Mouse (Mus musculus): ENCODE data around the gene Aldh1a2. TPM values are rescaled to one million over a fixed set of nuclear protein-coding genes. Genes with fewer than 3 reads are reported as not detected.

The Aldh1a2 gene
- total and polyA plus RNA-seq, 2 experiments from 2014 or later = 19.9 to 27.3 TPM

- H3K27ac ChIP-seq (ENCODE audit: low read depth, low read length) = no peak overlapping the region
- WGBS = 50% methylated on average over 2 of the region's 2 CpGs
- DNase-seq (ENCODE audit: low spot score) (no peak), ATAC-seq (ENCODE audit: low FRiP score) (no peak)
- no peak overlapping the region for H3K9ac ChIP-seq (replicated peaks; ENCODE audit: low read length, poor library complexity, severe bottlenecking)
- no peak for TF ChIP-seq CTCF (IDR thresholded peaks at IDR 0.05)
- no peak overlapping the region for H3K4me3 ChIP-seq (ENCODE audit: low read depth, low read length)
- no peaks in the 10 kb centered on the region for H3K9me3 ChIP-seq (ENCODE audit: low read length)
- H3K36me3 ChIP-seq (ENCODE audit: insufficient read depth, low read length) = no peaks in the 10 kb centered on the region
- H3K4me1 ChIP-seq (ENCODE audit: insufficient read depth, low read length) = no peaks in the 10 kb centered on the region
- no peak overlapping the region for H3K4me2 ChIP-seq (ENCODE audit: low read depth, low read length, poor library complexity, severe bottlenecking)
- peaks cover 12% of the 10 kb centered on the region for H3K27me3 ChIP-seq (ENCODE audit: insufficient read depth, low read length)
Observed at GRCm38 (mm10) chr9:71220401-71220800, 4.8 kb downstream of the Aldh1a2 start.

DNA sequence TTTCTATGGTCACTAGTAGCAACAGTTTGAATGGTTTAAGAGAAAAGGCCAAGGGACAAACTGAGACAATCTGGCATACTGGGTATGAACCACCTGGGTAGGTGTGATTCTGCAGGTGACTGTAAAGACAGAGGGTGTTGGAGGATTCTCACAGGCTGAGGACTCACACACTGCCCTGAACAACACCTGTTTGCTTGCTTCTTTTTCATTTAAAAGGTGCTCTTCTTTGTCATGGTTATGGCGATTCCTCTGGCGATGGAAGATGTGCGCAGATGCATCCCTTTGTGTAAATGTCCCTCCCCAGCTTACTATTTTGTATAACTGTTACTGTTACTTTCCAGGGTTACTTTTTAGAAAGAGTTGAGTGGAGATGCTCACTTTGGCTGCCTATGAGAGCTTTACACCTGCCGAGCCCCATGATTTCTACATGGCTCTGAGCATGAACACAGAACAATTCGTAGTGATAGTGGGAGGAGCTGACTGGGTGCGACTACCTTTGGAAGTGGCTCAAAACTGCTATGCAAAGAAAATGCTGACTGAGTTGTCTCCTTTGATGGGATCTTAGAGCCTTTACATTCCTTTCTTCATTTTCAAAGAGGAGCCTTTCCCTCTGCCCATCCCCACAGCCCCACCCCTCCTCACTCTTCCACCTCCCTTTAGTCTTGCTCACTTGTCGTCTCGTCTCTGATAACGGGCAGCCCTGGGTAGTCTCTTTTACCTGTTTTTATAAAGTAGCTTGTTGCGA, 11.8 kb downstream of the Aldh1a2 start:
- WGBS = 33% methylated on average over 10 of the region's 10 CpGs
- Histone ChIP-seq H3K27me3 (ENCODE audit: insufficient read depth, low read length) (0 out of 2 replicates have a peak, but pooled peaks cover 3% of the 10 kb centered on the region), H3K4me3 (ENCODE audit: low read depth, low read length) (no peak overlapping the region), H3K27ac (ENCODE audit: low read depth, low read length) (no peak overlapping the region), H3K9me3 (ENCODE audit: low read length) (no peaks in the 10 kb centered on the region), H3K4me2 (ENCODE audit: low read depth, low read length, poor library complexity, severe bottlenecking) (no peak overlapping the region), H3K36me3 (ENCODE audit: insufficient read depth, low read length) (no peaks in the 10 kb centered on the region), H3K9ac (replicated peaks; ENCODE audit: low read length, poor library complexity, severe bottlenecking) (no peak overlapping the region), H3K4me1 (ENCODE audit: insufficient read depth, low read length) (no peaks in the 10 kb centered on the region)
- ATAC-seq (ENCODE audit: low FRiP score) (no peak), DNase-seq (ENCODE audit: low spot score) (no peak)
- no peak for TF ChIP-seq CTCF (IDR thresholded peaks at IDR 0.05)

DNA sequence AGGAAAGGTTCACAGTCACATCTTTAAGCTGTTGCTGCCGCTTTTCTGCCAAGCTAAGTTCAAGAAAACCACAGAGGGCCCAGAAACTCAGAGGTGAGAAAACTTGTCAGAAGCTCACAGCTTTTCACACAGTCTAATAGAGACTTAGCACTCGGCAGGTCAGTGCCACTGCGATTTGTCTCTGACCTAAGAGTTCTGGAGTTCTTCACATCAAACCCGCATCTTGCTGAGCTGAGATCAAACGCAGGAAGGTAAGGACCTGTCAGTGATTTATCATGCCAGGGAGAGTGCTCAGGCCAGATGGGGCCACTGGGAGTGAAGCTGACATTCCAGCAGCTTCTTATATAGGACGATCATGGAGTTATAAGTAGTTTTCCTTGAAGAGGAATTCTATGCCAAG, 14.4 kb downstream of the Aldh1a2 start:
- no peaks in the 10 kb centered on the region for H3K9me3 ChIP-seq (ENCODE audit: low read length)
- H3K4me1 ChIP-seq (ENCODE audit: insufficient read depth, low read length) = no peaks in the 10 kb centered on the region
- no peak for TF ChIP-seq CTCF (IDR thresholded peaks at IDR 0.05)
- no peak overlapping the region for H3K4me3 ChIP-seq (ENCODE audit: low read depth, low read length)
- H3K36me3 ChIP-seq (ENCODE audit: insufficient read depth, low read length) = no peaks in the 10 kb centered on the region
- no peak overlapping the region for H3K4me2 ChIP-seq (ENCODE audit: low read depth, low read length, poor library complexity, severe bottlenecking)
- 27% methylated on average over 6 of the region's 6 CpGs for WGBS
- no peak overlapping the region for H3K27ac ChIP-seq (ENCODE audit: low read depth, low read length)
- ATAC-seq (ENCODE audit: low FRiP score) = no peak
- H3K27me3 ChIP-seq (ENCODE audit: insufficient read depth, low read length) = 0 out of 2 replicates have a peak, but pooled peaks cover 3% of the 10 kb centered on the region
- H3K9ac ChIP-seq (replicated peaks; ENCODE audit: low read length, poor library complexity, severe bottlenecking) = no peak overlapping the region
- no peak for DNase-seq (ENCODE audit: low spot score)

DNA sequence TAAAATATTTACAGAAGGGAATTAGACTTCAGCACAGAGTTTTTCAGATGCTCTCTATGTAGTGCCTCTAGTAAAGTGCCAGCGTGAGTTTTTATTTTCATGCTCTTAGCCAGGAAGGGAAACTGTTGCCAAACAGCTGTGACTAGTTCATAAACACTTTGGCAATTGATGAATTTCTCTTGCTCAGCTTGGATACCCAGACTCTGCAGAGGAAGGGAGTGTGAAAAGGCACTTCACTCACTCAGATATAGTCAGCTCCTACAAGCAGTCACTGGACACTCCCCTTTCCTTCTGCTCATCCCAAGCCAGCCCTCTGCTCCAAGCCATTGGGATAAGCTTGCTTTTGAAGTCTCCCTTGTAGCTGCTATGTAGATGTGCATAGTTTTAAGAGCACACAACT, 21.0 kb downstream of the Aldh1a2 start:
- Histone ChIP-seq H3K4me2 (ENCODE audit: low read depth, low read length, poor library complexity, severe bottlenecking) (no peak overlapping the region), H3K9me3 (ENCODE audit: low read length) (no peaks in the 10 kb centered on the region), H3K9ac (replicated peaks; ENCODE audit: low read length, poor library complexity, severe bottlenecking) (no peak overlapping the region), H3K27ac (ENCODE audit: low read depth, low read length) (no peak overlapping the region), H3K4me3 (ENCODE audit: low read depth, low read length) (no peak overlapping the region), H3K36me3 (ENCODE audit: insufficient read depth, low read length) (no peaks in the 10 kb centered on the region), H3K4me1 (ENCODE audit: insufficient read depth, low read length) (no peaks in the 10 kb centered on the region), H3K27me3 (ENCODE audit: insufficient read depth, low read length) (no peaks in the 10 kb centered on the region)
- 90% methylated on average over 1 of the region's 1 CpGs for WGBS
- no peak for TF ChIP-seq CTCF (IDR thresholded peaks at IDR 0.05)
- ATAC-seq (ENCODE audit: low FRiP score) (no peak), DNase-seq (ENCODE audit: low spot score) (no peak)

DNA sequence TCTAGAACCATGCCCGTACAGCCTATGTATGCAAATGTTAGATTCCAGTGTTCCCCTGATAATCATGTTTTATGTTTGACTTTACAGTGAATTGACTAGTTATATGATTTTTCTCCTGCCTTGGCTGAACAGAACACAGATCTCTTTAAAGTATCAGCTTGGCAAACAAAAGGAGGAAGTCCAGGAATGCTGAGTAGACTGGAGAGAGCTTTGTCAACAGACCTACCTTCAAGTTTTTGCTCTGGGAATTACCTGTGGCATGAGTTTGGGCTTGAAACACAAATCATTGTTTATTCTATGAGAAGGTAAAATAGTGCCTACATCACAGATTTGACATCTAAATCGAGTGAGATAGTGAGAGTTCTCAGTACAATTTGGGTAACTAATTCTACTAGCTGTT, 24.3 kb downstream of the Aldh1a2 start:
- no peaks in the 10 kb centered on the region for H3K36me3 ChIP-seq (ENCODE audit: insufficient read depth, low read length)
- no peak for ATAC-seq (ENCODE audit: low FRiP score)
- 86% methylated on average over 2 of the region's 2 CpGs for WGBS
- no peak for TF ChIP-seq CTCF (IDR thresholded peaks at IDR 0.05)
- H3K4me3 ChIP-seq (ENCODE audit: low read depth, low read length) = no peak overlapping the region
- no peak overlapping the region for H3K27ac ChIP-seq (ENCODE audit: low read depth, low read length)
- no peak overlapping the region for H3K9ac ChIP-seq (replicated peaks; ENCODE audit: low read length, poor library complexity, severe bottlenecking)
- no peaks in the 10 kb centered on the region for H3K27me3 ChIP-seq (ENCODE audit: insufficient read depth, low read length)
- H3K4me1 ChIP-seq (ENCODE audit: insufficient read depth, low read length) = no peaks in the 10 kb centered on the region
- DNase-seq (ENCODE audit: low spot score) = no peak
- H3K4me2 ChIP-seq (ENCODE audit: low read depth, low read length, poor library complexity, severe bottlenecking) = no peak overlapping the region
- no peaks in the 10 kb centered on the region for H3K9me3 ChIP-seq (ENCODE audit: low read length)

DNA sequence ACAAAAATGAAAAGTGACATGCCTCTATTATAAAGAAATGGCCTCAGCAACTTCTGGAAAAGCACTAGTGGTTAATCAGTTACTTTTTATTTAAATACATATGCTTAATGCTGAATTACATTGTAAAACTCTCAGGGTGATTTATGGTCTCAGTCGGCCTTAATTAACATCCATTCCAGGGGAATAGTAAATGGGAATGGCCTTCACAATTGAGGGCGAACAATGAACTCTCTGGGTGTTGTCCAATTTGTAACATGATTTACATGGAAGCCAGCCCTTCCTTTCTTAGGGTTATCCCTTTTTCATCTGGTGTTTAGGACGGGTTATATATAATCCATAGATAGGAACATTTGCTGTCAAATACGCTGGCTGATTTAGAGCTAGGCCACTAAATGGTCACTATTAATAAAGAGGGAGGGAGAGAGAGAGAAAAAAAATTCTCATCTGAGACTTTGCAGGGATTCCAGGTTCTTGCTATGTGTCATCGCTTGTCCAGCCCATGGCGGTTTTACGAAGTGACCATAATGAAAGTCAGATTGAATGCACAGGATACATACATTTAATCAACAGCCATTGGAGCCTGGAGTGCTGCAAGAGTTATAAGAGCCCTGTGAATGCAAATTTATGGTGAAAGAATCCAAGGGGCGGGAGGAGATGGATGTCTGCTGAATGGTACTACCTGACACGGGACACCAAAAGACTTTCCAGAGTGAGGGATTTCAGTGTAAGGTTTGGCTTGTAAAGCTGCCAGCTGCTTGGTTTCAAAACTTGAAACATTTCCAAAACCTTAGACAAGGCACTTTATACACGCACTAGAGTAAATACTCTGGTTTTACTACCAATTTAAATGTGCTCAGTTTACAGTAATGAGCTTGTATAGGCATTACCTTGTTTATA, 26.2 kb downstream of the Aldh1a2 start:
- H3K9me3 ChIP-seq (ENCODE audit: low read length) = no peaks in the 10 kb centered on the region
- DNase-seq (ENCODE audit: low spot score) (no peak), ATAC-seq (ENCODE audit: low FRiP score) (no peak)
- WGBS = 74% methylated on average over 10 of the region's 10 CpGs
- H3K4me2 ChIP-seq (ENCODE audit: low read depth, low read length, poor library complexity, severe bottlenecking) = no peak overlapping the region
- H3K27me3 ChIP-seq (ENCODE audit: insufficient read depth, low read length) = no peaks in the 10 kb centered on the region
- H3K4me3 ChIP-seq (ENCODE audit: low read depth, low read length) = no peak overlapping the region
- no peaks in the 10 kb centered on the region for H3K4me1 ChIP-seq (ENCODE audit: insufficient read depth, low read length)
- no peak for TF ChIP-seq CTCF (IDR thresholded peaks at IDR 0.05)
- H3K9ac ChIP-seq (replicated peaks; ENCODE audit: low read length, poor library complexity, severe bottlenecking) = no peak overlapping the region
- H3K36me3 ChIP-seq (ENCODE audit: insufficient read depth, low read length) = no peaks in the 10 kb centered on the region
- no peak overlapping the region for H3K27ac ChIP-seq (ENCODE audit: low read depth, low read length)

Measured in midbrain, postnatal 0 days (tissue).